Mouse (Mus musculus): ENCODE results near the gene Vsig2. TPM values are rescaled to one million over a fixed set of nuclear protein-coding genes. Genes with fewer than 3 reads are reported as not detected.

Vsig2 gene
- polyA plus RNA-seq, 1 experiment: 3.4 TPM

- 96% methylated on average over 2 of the region's 2 CpGs for WGBS
- H3K4me3 ChIP-seq (replicated peaks; ENCODE audit: insufficient read depth, low read depth, low read length): no peak overlapping the region
- peak; percentile 23; the same call in 1 of the 2 replicates for TF ChIP-seq CTCF (IDR thresholded peaks at IDR 0.05; ENCODE audit: borderline replicate concordance, insufficient read depth, low read depth, low read length)
- TF ChIP-seq POLR2A (IDR thresholded peaks at IDR 0.05; ENCODE audit: borderline replicate concordance, insufficient read depth, low read length): no peak
- peaks cover 1% of the 10 kb centered on the region; the same call in 1 of the 2 replicates for H3K4me1 ChIP-seq (ENCODE audit: control insufficient read depth, insufficient read depth, low read length)
- H3K27ac ChIP-seq (ENCODE audit: insufficient read depth, low read length): no peak overlapping the region
- no peak for DNase-seq
- H3K27me3 ChIP-seq (ENCODE audit: control insufficient read depth, insufficient read depth, low read length): no peaks in the 10 kb centered on the region
These were observed 27.0 kb upstream of the Vsig2 start for GRCm38 (mm10) chr9:37512097-37512496.

- peaks cover 18% of the 10 kb centered on the region; the same call in 1 of the 2 replicates for H3K4me1 ChIP-seq (ENCODE audit: control insufficient read depth, insufficient read depth, low read length)
- 89% methylated on average over 3 of the region's 3 CpGs for WGBS
- H3K27ac ChIP-seq (ENCODE audit: insufficient read depth, low read length): no peak overlapping the region
- H3K27me3 ChIP-seq (ENCODE audit: control insufficient read depth, insufficient read depth, low read length): no peaks in the 10 kb centered on the region
- TF ChIP-seq POLR2A (IDR thresholded peaks at IDR 0.05; ENCODE audit: borderline replicate concordance, insufficient read depth, low read length): no peak
- TF ChIP-seq CTCF (IDR thresholded peaks at IDR 0.05; ENCODE audit: borderline replicate concordance, insufficient read depth, low read depth, low read length): no peak
- H3K4me3 ChIP-seq (replicated peaks; ENCODE audit: insufficient read depth, low read depth, low read length): no peak overlapping the region
- no peak for DNase-seq
These were observed 24.6 kb upstream of the Vsig2 start for GRCm38 (mm10) chr9:37514456-37514855.

- H3K4me1 ChIP-seq (ENCODE audit: control insufficient read depth, insufficient read depth, low read length): peaks cover 23% of the 10 kb centered on the region; the same call in 1 of the 2 replicates
- no peaks in the 10 kb centered on the region for H3K27me3 ChIP-seq (ENCODE audit: control insufficient read depth, insufficient read depth, low read length)
- DNase-seq: no peak
- WGBS: 35% methylated on average over 1 of the region's 1 CpGs
- TF ChIP-seq CTCF (IDR thresholded peaks at IDR 0.05; ENCODE audit: borderline replicate concordance, insufficient read depth, low read depth, low read length): no peak
- TF ChIP-seq POLR2A (IDR thresholded peaks at IDR 0.05; ENCODE audit: borderline replicate concordance, insufficient read depth, low read length): no peak
- H3K4me3 ChIP-seq (replicated peaks; ENCODE audit: insufficient read depth, low read depth, low read length): no peak overlapping the region
- no peak overlapping the region for H3K27ac ChIP-seq (ENCODE audit: insufficient read depth, low read length)
These were observed 21.6 kb upstream of the Vsig2 start for GRCm38 (mm10) chr9:37517467-37517866.

GRCm38 (mm10) chr9:37518991-37519390 lies 20.1 kb upstream of the Vsig2 start:
- H3K27me3 ChIP-seq (ENCODE audit: control insufficient read depth, insufficient read depth, low read length): no peaks in the 10 kb centered on the region
- peaks cover 23% of the 10 kb centered on the region; the same call in 1 of the 2 replicates for H3K4me1 ChIP-seq (ENCODE audit: control insufficient read depth, insufficient read depth, low read length)
- 22% methylated on average over 8 of the region's 8 CpGs for WGBS
- DNase-seq: peak; percentile 39 to 72
- TF ChIP-seq CTCF (IDR thresholded peaks at IDR 0.05; ENCODE audit: borderline replicate concordance, insufficient read depth, low read depth, low read length) (no peak), POLR2A (IDR thresholded peaks at IDR 0.05; ENCODE audit: borderline replicate concordance, insufficient read depth, low read length) (no peak)
- H3K4me3 ChIP-seq (replicated peaks; ENCODE audit: insufficient read depth, low read depth, low read length): no peak overlapping the region
- H3K27ac ChIP-seq (ENCODE audit: insufficient read depth, low read length): peak overlapping the region; percentile 58; the same call in 1 of the 2 replicates

- WGBS: 5% methylated on average over 2 of the region's 2 CpGs
- DNase-seq: peak in 1 of 2 experiments; percentile 60
- no peak overlapping the region for H3K4me3 ChIP-seq (replicated peaks; ENCODE audit: insufficient read depth, low read depth, low read length)
- H3K27ac ChIP-seq (ENCODE audit: insufficient read depth, low read length): peak overlapping the region; percentile 58; the same call in 1 of the 2 replicates
- no peaks in the 10 kb centered on the region for H3K27me3 ChIP-seq (ENCODE audit: control insufficient read depth, insufficient read depth, low read length)
- peaks cover 23% of the 10 kb centered on the region; the same call in 1 of the 2 replicates for H3K4me1 ChIP-seq (ENCODE audit: control insufficient read depth, insufficient read depth, low read length)
- no peak for TF ChIP-seq POLR2A (IDR thresholded peaks at IDR 0.05; ENCODE audit: borderline replicate concordance, insufficient read depth, low read length)
- TF ChIP-seq CTCF (IDR thresholded peaks at IDR 0.05; ENCODE audit: borderline replicate concordance, insufficient read depth, low read depth, low read length): no peak
These were observed 19.1 kb upstream of the Vsig2 start for GRCm38 (mm10) chr9:37519995-37520394.

- no peak for DNase-seq
- Histone ChIP-seq H3K4me3 (replicated peaks; ENCODE audit: insufficient read depth, low read depth, low read length) (no peak overlapping the region), H3K27ac (ENCODE audit: insufficient read depth, low read length) (no peak overlapping the region), H3K27me3 (ENCODE audit: control insufficient read depth, insufficient read depth, low read length) (no peaks in the 10 kb centered on the region), H3K4me1 (ENCODE audit: control insufficient read depth, insufficient read depth, low read length) (peaks cover 11% of the 10 kb centered on the region)
- TF ChIP-seq POLR2A (IDR thresholded peaks at IDR 0.05; ENCODE audit: borderline replicate concordance, insufficient read depth, low read length) (no peak), CTCF (IDR thresholded peaks at IDR 0.05; ENCODE audit: borderline replicate concordance, insufficient read depth, low read depth, low read length) (no peak)
- 96% methylated on average over 2 of the region's 2 CpGs for WGBS
These were observed 13.6 kb upstream of the Vsig2 start for GRCm38 (mm10) chr9:37525461-37525860.

GRCm38 (mm10) chr9:37526443-37527395 lies 12.3 kb upstream of the Vsig2 start:
- Histone ChIP-seq H3K27ac (ENCODE audit: insufficient read depth, low read length) (no peak overlapping the region; the same call in 1 of the 2 replicates), H3K4me1 (ENCODE audit: control insufficient read depth, insufficient read depth, low read length) (peaks cover 13% of the 10 kb centered on the region), H3K27me3 (ENCODE audit: control insufficient read depth, insufficient read depth, low read length) (no peaks in the 10 kb centered on the region), H3K4me3 (replicated peaks; ENCODE audit: insufficient read depth, low read depth, low read length) (no peak overlapping the region)
- no peak for DNase-seq
- TF ChIP-seq CTCF (IDR thresholded peaks at IDR 0.05; ENCODE audit: borderline replicate concordance, insufficient read depth, low read depth, low read length): 0 out of 2 replicates have a peak, but pooled peaks have one; percentile 15
- TF ChIP-seq POLR2A (IDR thresholded peaks at IDR 0.05; ENCODE audit: borderline replicate concordance, insufficient read depth, low read length): no peak
- 71% methylated on average over 21 of the region's 21 CpGs for WGBS
